Mouse (Mus musculus): Measurements from ENCODE around the gene Zcrb1.

The Zcrb1 gene

DNA sequence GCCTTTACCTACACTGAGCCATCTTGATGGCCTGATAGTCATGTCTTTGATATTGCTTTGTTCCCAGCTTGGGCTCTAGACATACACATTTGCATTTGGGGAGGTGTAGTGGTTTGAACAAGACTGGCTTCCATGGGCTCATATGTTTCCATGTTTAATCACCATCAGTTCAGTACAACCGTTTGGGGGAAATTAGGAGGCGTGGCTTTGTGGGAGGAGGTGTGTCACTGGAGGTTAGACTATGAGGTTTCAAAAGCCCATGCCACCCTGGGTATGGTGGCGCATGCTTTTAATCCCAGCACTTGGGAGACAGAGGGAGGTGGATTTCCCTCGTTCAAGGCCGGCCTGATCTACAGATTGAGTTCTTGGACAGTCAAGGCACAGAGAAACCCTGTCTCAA is 22.4 kb downstream of the Zcrb1 start:
- in situ Hi-C loops (cut with MboI; ENCODE audit: unreplicated experiment in 2 of 2): loop anchor here (5.0 to 10.0 kb wide), 2 partner anchors 62 to 209 kb away; no protein-coding TSS in a partner anchor

DNA sequence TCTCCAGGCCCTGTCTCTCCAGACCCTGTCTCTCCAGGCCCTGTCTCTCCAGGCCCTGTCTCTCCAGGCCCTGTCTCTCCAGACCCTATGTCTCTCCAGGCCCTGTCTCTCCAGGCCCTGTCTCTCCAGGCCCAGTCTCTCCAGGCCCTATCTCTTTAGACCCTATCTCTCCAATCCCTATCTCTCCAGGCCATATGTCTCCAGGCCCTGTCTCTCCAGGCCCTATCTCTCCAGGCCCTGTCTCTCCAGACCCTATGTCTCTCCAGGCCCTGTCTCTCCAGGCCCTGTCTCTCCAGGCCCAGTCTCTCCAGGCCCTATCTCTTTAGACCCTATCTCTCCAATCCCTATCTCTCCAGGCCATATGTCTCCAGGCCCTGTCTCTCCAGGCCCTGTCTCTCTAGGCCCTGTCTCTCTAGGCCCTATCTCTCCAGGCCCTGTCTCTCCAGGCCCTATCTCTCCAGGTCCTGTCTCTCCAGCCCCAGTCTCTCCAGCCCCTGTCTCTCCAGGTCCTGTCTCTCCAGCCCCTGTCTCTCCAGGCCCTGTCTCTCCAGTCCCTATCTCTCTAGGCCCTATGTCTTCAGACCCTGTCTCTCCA is 25.5 kb downstream of the Zcrb1 start:
- in situ Hi-C loops (cut with MboI; ENCODE audit: unreplicated experiment in 2 of 2): loop anchor here in 1 of 2 experiments (10.0 kb wide), 1 partner anchor 212 kb away; no protein-coding TSS in a partner anchor

DNA sequence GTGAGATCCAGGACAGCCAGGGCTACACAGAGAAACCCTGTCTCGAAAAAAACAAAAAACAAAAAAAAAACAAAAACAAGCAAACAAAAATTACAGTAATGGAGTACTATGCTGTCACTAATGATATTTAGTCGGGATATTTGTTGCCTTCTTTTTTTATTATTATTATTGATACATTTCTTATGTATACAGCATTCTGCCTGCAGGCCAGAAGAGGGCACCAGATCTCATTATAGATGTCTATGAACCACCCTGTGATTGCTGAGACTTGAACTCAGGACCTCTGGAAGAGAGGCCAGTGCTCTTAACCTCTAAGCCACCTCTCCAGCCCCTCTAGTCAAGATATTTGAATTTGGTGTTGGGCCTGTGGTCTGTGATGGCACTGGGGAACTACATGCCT is 26.3 kb downstream of the Zcrb1 start:
- in situ Hi-C loops (cut with MboI; ENCODE audit: unreplicated experiment in 2 of 2): loop anchor here in 1 of 2 experiments (10.0 kb wide), 1 partner anchor 213 kb away; no protein-coding TSS in a partner anchor

DNA sequence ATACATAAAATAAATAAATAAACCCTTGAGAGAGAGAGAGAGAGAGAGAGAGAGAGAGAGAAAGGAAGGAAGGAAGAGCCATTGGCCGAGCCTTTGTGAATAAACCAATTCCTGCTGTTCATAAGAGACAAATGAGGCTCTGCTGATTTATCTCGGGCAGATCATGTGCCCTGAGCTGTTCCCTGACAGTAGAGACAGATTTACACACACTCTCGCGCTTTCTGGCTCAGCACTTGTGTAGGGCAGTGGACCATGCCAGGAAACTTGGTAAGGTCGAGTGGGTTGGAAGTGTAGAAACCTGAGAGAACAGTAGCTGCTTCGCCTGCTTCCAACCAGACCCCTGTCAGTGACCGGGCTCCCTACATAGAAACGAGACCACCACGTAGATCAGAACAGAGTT is 29.6 kb downstream of the Zcrb1 start:
- in situ Hi-C loops (cut with MboI; ENCODE audit: unreplicated experiment in 2 of 2): no loop called here

DNA sequence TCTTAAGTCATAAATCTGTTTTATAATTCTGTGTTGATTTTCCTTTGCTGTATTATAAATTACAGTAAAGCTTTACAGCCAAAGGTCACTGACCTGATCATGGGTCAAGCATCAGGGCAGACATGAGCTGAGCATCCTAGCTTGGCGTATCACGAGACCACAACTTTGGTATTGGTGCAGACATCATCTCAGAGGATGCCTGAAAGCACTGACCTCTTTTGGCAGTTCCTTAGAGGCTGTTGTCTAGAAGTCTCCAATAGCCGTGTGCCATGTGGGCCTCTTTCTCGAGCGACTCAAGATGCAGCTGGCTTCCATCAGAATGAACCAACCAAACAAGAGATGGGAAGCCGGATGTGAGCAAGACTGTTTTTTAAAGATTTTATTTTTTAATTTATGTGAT is 32.6 kb downstream of the Zcrb1 start:
- in situ Hi-C loops (cut with MboI; ENCODE audit: unreplicated experiment in 2 of 2): no loop called here

DNA sequence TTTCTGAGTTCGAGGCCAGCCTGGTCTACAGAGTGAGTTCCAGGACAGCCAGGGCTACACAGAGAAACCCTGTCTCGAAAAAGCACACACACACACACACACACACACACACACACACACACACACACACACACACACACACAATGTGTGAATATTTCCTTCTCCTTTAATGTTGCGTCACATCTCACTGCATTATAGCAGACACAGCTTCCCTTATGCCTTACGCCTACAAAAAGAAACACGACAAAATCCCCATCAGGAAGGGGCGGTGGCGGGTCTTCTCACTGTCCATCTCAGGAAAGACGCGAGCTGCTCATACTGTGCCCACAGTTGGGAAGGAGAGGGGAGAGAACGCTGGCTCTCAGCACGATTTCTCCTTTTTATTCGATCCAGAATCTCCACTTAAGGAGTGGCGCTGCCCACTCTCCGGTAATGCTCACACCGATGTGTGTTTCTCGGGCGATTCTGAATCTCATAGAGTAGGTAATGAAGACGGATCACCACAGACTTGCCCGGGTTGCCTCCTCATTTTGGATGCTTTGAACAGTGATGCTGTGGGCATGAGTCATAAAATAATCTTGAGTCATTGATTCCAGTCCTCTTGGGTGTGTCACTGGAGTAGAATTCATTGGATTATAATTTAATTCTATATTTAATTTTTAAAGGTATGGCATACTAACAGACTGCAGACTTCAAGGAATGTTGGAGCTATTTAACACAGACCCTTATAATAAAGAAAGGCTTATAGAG is 39.6 kb downstream of the Zcrb1 start:
- in situ Hi-C loops (cut with MboI; ENCODE audit: unreplicated experiment in 2 of 2): no loop called here

DNA sequence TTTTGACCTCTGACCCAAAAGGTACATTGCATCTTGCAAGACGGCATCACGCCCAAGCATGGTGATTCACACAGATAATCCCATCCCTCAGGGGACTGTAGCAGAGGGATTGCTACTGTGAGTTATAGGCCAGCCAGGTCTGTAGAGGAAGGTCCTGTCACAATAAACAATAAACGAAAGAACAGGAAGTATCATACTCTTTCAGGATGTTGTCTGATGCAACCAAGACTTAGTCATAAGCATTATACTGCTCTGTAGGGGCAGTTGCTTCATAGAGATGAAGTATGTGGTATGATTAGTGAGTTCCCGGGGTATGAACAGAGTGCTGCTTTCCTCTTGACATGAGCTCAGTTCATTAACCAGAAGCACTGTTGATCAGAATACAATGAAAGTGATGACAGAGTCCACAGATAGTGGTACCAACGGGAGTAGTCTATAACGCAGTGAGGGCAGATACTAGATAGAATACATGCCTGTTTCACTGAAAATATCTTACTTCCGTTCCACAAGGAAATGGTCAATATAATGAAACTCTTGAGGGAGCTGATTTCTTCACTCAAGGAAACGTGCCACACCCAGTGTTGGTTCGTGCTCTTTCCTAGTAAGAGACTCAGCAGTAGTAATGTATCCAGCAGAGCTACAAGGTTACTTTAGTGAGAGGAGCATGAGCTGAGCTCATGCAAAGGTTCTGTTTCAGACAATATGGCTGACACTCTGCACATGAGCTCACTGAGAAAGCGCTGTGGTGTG is 57.3 kb downstream of the Zcrb1 start:
- in situ Hi-C loops (cut with MboI; ENCODE audit: unreplicated experiment in 2 of 2): no loop called here

DNA sequence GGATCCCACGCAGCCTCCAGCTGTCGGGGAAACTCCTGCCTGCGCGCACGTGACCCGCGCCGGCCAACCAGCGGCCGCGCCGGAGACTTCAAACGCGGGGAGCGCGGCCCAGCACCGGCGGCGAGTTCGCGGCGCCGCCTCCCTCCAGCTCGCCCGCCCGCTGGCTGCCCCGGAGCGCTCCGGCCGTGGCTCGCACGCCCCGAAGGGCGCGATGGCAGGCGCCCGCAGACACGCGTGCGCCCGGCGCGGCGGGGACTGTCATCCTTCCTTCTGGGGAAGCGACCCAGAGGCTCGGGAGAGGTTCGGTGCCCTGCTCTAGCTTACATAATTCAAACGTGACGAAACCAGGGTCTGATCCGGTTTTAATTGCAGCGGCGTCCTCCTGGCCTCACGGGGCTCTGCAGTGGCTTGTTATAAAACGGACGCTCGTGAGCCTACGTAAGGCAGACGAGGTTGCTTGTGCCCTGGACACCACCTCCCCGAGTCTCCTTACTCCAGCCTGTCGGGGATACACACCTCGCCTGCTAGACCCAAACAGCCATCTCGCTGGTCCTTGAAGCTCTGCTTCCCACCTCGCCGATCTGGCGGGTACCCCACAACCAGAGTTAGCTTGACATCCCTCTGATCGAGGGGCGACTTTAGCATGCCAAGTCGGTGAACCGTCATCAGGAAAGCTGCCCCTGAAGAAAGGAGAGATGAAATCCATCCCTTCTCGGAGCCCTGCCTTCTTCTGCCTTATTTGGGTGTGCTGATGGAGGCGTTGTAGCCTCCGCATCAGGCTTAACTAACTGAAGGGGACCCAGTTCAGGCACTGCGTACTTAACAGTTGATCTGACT is 61.0 kb downstream of the Zcrb1 start, which contains the start of gene Yaf2:
Gene Yaf2, minus strand, starts transcription at position 11 of the 837 bp plus-strand sequence.
- in situ Hi-C loops (cut with MboI; ENCODE audit: unreplicated experiment in 2 of 2): loop anchor here (5.0 to 10.0 kb wide), 4 partner anchors 40 to 65 kb away; partner anchors contain the start of genes Pphln1 (in 2 of the 2), Zcrb1 (in 2 of the 2) and Gxylt1 (in 1 of the 2)

DNA sequence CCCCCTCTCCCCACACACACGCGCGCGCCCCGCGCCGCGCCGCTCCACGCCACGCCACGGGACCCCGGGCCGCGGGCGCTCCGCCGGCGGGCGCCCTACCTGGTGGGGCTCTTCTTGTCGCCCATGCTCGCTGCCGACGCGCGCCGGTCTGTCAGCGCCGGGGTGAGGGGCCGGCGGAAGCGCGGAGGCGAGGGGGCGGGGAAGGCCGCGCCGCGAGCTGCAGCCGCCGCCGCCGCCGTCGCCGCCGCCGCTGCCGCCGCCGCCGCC is 61.5 kb downstream of the Zcrb1 start:
- in situ Hi-C loops (cut with MboI; ENCODE audit: unreplicated experiment in 2 of 2): loop anchor here (5.0 to 10.0 kb wide), 4 partner anchors 39 to 64 kb away; partner anchors contain the start of genes Pphln1 (in 2 of the 2), Zcrb1 (in 2 of the 2) and Gxylt1 (in 1 of the 2)
